Mouse (Mus musculus) liver, embryonic 14.5 days (tissue): ENCODE measurements at regions not wholly inside any gene's neighbourhood (a gene's known extent, or its start where the extent isn't known, plus 50 kb on each side); places are given as distances from the start of the nearest gene placed in this dataset.

ENCODE experiments used
- ATAC-seq: fragments of 200-750 bp; cut with Nextera tagmentation; 2 replicates; pipeline ENCODE4 v1.8.0; 2017; ENCODE audit warnings: moderate number of reproducible peaks, mild to moderate bottlenecking, moderate library complexity; ENCODE audit not compliant: insufficient read depth
- DNase-seq, 3 experiments: peaks; one replicate each; pipeline ENCODE4 v3.0.0-alpha.2; 2012 to 2013; ENCODE audit warnings: low read depth in 3 of 3, low spot score in 3 of 3
- H3K27ac ChIP-seq: fragments of 300-500 bp; sonication (generic); 2 replicates; pipeline ENCODE4 v1.5.1; 2014; ENCODE audit warnings: moderate library complexity, mild to moderate bottlenecking, control low read depth, inconsistent platforms
- H3K27me3 ChIP-seq: fragments of 300-500 bp; sonication (generic); 2 replicates; pipeline ENCODE4 v1.6.1; 2014; ENCODE audit warnings: mild to moderate bottlenecking, low read length, moderate library complexity; ENCODE audit not compliant: control insufficient read depth, insufficient read depth
- H3K36me3 ChIP-seq: fragments of 300-500 bp; sonication (generic); replicated peaks from 2 replicates; pipeline ENCODE4 v1.6.1; 2014; ENCODE audit warnings: low read depth; ENCODE audit not compliant: control insufficient read depth, insufficient read depth
- H3K4me1 ChIP-seq, 2 experiments: fragments of 200-500 bp in 1 of 2; fragments of 300-500 bp in 1 of 2; sonication (generic) in 1 of 2; replicated peaks; 2 replicates each; pipeline ENCODE4 v1.6.1; 2012 to 2014; ENCODE audit warnings: antibody characterized with exemption in 1 of 2, inconsistent platforms in 1 of 2, low read length in 1 of 2; ENCODE audit not compliant: control insufficient read depth in 2 of 2, insufficient read depth in 2 of 2
- H3K4me2 ChIP-seq: fragments of 300-500 bp; sonication (generic); 2 replicates; pipeline ENCODE4 v1.6.1; 2014; ENCODE audit warnings: low read depth, mild to moderate bottlenecking, control low read depth, moderate library complexity
- H3K4me3 ChIP-seq, 2 experiments: fragments of 200-500 bp in 1 of 2; fragments of 300-500 bp in 1 of 2; sonication (generic) in 1 of 2; 2 replicates each; pipeline ENCODE4 v1.5.1; 2012 to 2014; ENCODE audit warnings: low read depth in 2 of 2, low read length in 2 of 2, mild to moderate bottlenecking in 2 of 2, control low read depth in 1 of 2, inconsistent platforms in 1 of 2, moderate library complexity in 1 of 2; ENCODE audit not compliant: insufficient read depth in 1 of 2
- H3K9ac ChIP-seq: fragments of 300-500 bp; sonication (generic); replicated peaks from 2 replicates; pipeline ENCODE4 v1.6.1; 2014; ENCODE audit warnings: mild to moderate bottlenecking, control low read depth, moderate library complexity
- H3K9me3 ChIP-seq: fragments of 300-500 bp; sonication (generic); 2 replicates; pipeline ENCODE4 v1.6.1; 2016; ENCODE audit warnings: low read length, mixed read lengths; ENCODE audit not compliant: control insufficient read depth
- CTCF ChIP-seq: IDR thresholded peaks from 2 replicates; pipeline ENCODE4 v1.5.1; 2016; ENCODE audit warnings: antibody characterized with exemption, low read depth, control low read depth
- EP300 ChIP-seq: IDR thresholded peaks from 2 replicates; pipeline ENCODE4 v1.6.1; 2016; ENCODE audit warnings: antibody characterized with exemption, low read depth
- WGBS: fragments of 180-500 bp; shearing (Covaris S2); extraction: QIAGEN DNeasy Blood & Tissue Kit; methylation state at CpG from one replicate; pipeline ENCODE4 v1.1.7; 2014; ENCODE audit not compliant: insufficient replicate concordance; 5-methylcytosine and 5-hydroxymethylcytosine counted together

DNA sequence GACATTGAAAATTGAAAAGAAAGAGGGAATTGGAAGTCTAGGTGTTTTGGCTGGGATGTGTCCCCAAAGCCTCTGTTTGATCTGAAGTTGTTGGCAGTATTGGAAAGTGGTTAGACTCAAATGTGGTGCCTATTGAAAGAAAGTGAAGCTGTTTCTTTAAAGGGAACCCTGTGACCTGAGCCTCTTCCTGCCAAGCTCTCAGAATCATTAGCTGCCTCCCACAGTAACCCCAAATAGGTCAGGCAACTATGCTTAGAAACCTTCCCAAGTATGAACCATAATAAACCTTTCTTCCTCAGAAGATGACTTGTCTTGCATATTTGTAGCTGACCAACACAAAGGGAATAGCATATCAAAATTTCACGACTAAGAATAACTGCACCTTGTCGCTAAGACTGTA, 69.7 kb upstream of the Gm34302 start:
- no peak for TF ChIP-seq CTCF
- no peak for TF ChIP-seq EP300
- Histone ChIP-seq H3K4me3 (no peak overlapping the region), H3K9me3 (no peaks in the 10 kb centered on the region), H3K4me2 (no peak overlapping the region), H3K9ac (no peak overlapping the region), H3K27me3 (no peaks in the 10 kb centered on the region), H3K36me3 (no peaks in the 10 kb centered on the region), H3K27ac (no peak overlapping the region), H3K4me1 (no peaks in the 10 kb centered on the region)
- WGBS: 65% methylated on average over 2 of the region's 2 CpGs
- DNase-seq (no peak), ATAC-seq (no peak)

GRCm38 (mm10) chr3:63551661-63552060, 68.0 kb upstream of the Gm34302 start:
- H3K4me2 ChIP-seq: no peak overlapping the region
- H3K36me3 ChIP-seq: no peaks in the 10 kb centered on the region
- no peak overlapping the region for H3K27ac ChIP-seq
- no peak overlapping the region for H3K9ac ChIP-seq
- DNase-seq: no peak
- TF ChIP-seq EP300 (no peak), CTCF (no peak)
- WGBS: 43% methylated on average over 5 of the region's 5 CpGs
- no peak for ATAC-seq
- H3K9me3 ChIP-seq: no peaks in the 10 kb centered on the region
- H3K4me1 ChIP-seq: no peaks in the 10 kb centered on the region
- no peaks in the 10 kb centered on the region for H3K27me3 ChIP-seq
- H3K4me3 ChIP-seq: no peak overlapping the region

- Histone ChIP-seq H3K36me3 (no peaks in the 10 kb centered on the region), H3K4me3 (no peak overlapping the region), H3K4me1 (no peaks in the 10 kb centered on the region), H3K27ac (no peak overlapping the region), H3K9ac (no peak overlapping the region), H3K9me3 (no peaks in the 10 kb centered on the region), H3K4me2 (no peak overlapping the region), H3K27me3 (no peaks in the 10 kb centered on the region)
- 52% methylated on average over 4 of the region's 4 CpGs for WGBS
- DNase-seq (no peak), ATAC-seq (no peak)
- TF ChIP-seq CTCF (no peak), EP300 (no peak)
These were observed 59.1 kb upstream of the Gm34302 start for GRCm38 (mm10) chr3:63542638-63543408.

DNA sequence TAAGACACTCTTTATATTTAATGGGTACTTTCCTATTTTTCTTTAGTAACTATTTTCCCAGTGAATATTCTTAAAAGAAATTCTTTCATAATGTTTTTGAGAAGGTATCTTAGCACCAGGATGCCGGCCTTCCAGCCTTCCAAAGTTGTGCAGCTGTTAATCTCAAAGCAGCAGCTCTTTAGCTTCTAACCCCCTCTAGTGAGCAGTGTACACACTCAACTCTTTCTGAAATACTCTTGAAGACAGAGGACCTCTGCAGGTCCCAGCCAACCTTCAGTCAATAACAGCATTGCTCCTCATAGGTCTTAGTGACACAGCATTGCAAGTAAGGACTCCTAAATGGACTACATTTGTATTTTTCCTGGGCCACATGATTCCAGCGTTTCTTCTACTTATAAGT, 55.2 kb upstream of the Gm34302 start:
- no peaks in the 10 kb centered on the region for H3K27me3 ChIP-seq
- TF ChIP-seq EP300 (no peak), CTCF (no peak)
- ATAC-seq (no peak), DNase-seq (no peak)
- H3K27ac ChIP-seq: no peak overlapping the region
- H3K4me1 ChIP-seq: no peaks in the 10 kb centered on the region
- no peak overlapping the region for H3K4me2 ChIP-seq
- no peak overlapping the region for H3K9ac ChIP-seq
- H3K9me3 ChIP-seq: no peaks in the 10 kb centered on the region
- no peak overlapping the region for H3K4me3 ChIP-seq
- 40% methylated on average over 2 of the region's 2 CpGs for WGBS
- no peaks in the 10 kb centered on the region for H3K36me3 ChIP-seq

DNA sequence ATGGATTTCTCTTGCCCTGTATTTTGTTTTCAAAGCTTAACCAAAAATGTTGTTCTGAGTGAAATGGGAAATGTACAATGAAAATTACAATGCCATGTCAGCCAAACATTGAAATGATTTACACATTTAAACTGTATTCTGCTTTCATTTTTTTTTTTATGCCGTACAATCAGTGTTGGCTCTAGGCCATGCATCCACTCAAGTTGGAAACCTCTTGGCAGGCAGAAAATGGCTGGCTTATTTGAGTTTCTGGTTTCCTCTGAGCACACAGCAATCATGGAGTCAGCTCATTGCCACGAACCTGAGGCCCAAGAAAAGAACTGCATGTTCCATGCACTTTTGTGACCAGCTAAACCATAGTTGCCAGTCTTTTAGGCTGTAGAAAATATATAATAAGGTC, 50.5 kb upstream of the Gm34302 start:
- H3K9ac ChIP-seq: no peak overlapping the region
- H3K9me3 ChIP-seq: no peaks in the 10 kb centered on the region
- WGBS: 53% methylated on average over 2 of the region's 2 CpGs
- H3K27me3 ChIP-seq: no peaks in the 10 kb centered on the region
- ATAC-seq: no peak
- H3K4me3 ChIP-seq: no peak overlapping the region
- TF ChIP-seq CTCF (no peak), EP300 (no peak)
- H3K27ac ChIP-seq: no peak overlapping the region
- no peak overlapping the region for H3K4me2 ChIP-seq
- H3K4me1 ChIP-seq: no peaks in the 10 kb centered on the region
- no peaks in the 10 kb centered on the region for H3K36me3 ChIP-seq
- no peak for DNase-seq
